Mouse (Mus musculus): ENCODE measurements around the gene Mycbp2.

Gene Mycbp2

GRCm38 (mm10) chr14:103112606-103113363 lies 233.8 kb downstream of the Mycbp2 start:
- in situ Hi-C loops (cut with MboI; ENCODE audit: unreplicated experiment in 2 of 2), result no loop called here

DNA sequence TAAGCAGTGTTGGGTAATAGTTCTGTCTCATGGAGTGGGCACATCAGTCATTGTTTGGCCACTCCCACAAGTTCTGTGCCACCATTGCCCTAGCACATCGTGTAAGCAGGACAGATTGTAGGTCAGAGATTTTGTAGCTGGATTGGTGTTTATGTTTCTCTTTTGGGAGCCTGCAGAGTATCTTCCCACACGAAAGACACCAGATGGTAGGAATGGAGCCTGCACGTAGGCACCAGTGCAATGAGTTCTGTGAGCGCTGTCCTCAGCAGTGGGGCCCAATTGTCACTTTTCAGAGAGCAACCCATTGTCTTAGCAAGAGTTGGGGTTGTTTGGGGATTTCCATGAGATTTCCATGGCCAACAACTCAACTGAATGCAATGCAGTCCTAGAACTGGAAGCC lies 236.6 kb downstream of the Mycbp2 start:
- in situ Hi-C loops (cut with MboI; ENCODE audit: unreplicated experiment in 2 of 2), result no loop called here

- in situ Hi-C loops (cut with MboI; ENCODE audit: unreplicated experiment in 2 of 2), result no loop called here
Observed at GRCm38 (mm10) chr14:103106301-103106700, 240.3 kb downstream of the Mycbp2 start.

- in situ Hi-C loops (cut with MboI; ENCODE audit: unreplicated experiment in 2 of 2), result no loop called here
Observed at GRCm38 (mm10) chr14:103102731-103103335, 243.8 kb downstream of the Mycbp2 start.

- in situ Hi-C loops (cut with MboI; ENCODE audit: unreplicated experiment in 2 of 2), result no loop called here
Observed at GRCm38 (mm10) chr14:103102246-103102645, 244.4 kb downstream of the Mycbp2 start.

GRCm38 (mm10) chr14:103101171-103101570 lies 245.4 kb downstream of the Mycbp2 start:
- in situ Hi-C loops (cut with MboI; ENCODE audit: unreplicated experiment in 2 of 2), result no loop called here

- in situ Hi-C loops (cut with MboI; ENCODE audit: unreplicated experiment in 2 of 2), result no loop called here
Observed at GRCm38 (mm10) chr14:103100296-103100695, 246.3 kb downstream of the Mycbp2 start.

DNA sequence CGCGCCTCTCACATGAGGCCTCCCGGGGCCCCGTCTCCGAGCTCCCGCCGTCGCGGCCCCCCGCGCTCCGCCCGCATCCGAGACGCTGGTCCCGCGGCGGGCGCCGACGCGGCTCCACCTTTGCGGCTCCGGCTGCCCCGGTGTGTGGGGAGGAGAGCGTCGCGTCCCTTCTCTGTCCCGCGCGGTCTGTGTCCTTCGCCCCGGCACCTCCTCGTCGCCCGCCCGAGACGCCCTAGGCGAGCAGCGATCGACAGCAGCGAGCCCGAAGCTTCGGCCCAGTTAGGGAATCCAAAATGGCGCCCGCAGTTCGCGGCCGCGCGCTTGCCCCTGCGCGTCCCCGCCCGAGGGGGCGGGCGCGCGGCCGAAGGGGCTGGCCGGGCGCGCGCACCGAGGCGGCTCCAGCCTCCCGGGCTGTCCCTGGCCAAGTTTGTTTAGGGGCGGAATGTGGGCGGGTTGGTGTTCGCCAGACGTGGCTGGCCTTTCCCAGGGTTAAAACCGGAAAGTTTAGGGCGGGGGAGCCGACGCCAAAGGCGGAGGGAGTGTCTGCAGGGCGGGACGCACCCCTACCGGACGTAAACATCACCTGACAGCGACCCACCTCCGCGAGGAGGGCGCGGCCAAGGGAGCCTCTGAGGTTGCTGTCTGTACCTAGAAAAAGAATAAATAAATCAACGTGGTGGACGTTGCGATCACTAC lies 247.2 kb downstream of the Mycbp2 start, which contains the start of gene Fbxl3:
Gene Fbxl3 (minus strand): TSS at position 329 of the 696 bp plus-strand sequence.
- in situ Hi-C loops (cut with MboI; ENCODE audit: unreplicated experiment in 2 of 2), result no loop called here

DNA sequence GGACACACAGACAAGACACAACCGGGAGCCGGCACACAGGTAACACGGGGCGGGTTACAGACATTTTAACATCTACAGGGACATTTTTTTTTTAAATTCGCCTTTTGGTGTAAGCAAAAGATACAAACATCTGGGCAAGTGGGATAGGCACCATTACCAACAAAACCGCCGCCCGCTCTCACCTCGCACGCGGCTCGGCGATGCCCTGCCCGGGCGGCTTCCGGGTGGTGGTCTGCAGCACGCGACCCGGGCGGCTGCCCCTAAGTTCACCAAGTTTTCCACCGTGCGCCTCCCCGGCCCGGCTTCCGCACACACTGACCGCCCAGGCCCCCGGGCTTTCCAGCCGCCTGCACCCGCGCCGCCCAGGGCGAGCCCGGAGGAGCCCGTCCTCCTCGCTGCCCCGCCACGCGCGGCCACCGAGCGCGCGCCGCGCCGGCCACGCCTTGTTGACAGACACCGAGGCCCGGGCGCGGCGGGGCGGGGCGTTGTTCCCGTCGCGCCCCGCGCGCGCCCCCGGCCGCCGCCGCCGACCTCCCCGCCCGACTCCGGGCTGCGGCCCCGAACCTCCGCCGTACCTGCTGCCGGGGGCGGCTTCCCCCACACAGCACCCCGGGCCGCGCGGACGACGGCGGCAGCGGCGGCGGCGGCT lies 247.9 kb downstream of the Mycbp2 start:
- in situ Hi-C loops (cut with MboI; ENCODE audit: unreplicated experiment in 2 of 2), result no loop called here

GRCm38 (mm10) chr14:103098213-103098586 lies 248.4 kb downstream of the Mycbp2 start:
- in situ Hi-C loops (cut with MboI; ENCODE audit: unreplicated experiment in 2 of 2), result no loop called here

- in situ Hi-C loops (cut with MboI; ENCODE audit: unreplicated experiment in 2 of 2), result no loop called here
Observed at GRCm38 (mm10) chr14:103096621-103097020, 250.0 kb downstream of the Mycbp2 start.

DNA sequence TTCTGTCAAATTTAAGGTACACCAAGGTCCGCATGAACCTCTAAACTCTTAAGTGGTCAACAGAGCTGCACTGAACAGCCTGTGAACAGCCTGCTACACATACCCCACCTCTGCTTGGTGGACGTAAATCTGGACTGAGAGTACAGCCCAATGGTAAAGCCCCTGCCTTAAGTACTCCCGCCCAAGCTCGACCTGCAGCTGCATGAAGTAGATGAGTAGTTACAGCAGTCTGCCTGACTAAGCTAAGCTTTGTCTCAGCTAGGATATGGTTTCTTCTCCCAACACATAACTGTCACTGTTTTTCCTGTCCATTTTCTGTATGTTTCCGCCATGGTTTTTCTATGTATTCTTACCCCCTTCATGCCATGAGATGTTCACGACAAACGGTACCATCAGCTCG lies 250.8 kb downstream of the Mycbp2 start:
- in situ Hi-C loops (cut with MboI; ENCODE audit: unreplicated experiment in 2 of 2), result no loop called here

DNA sequence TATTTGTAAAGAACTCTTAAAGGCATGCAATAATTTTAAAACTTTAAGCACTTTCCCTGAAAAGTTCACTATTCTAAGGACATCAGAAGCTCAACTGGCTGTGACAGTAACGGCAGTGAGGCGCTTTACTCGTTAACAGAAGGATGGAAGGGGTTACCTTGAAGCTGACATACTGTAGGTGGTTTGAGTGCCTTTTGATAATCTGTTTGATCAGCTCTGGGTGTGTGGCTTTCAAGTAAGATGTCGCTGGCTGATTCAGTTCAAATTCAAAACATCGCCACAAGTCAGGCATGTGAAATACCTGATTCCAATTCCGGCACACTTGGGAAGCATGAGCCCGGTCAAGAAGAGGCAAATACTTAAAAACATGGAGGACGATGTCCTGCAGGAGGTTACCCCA lies 251.6 kb downstream of the Mycbp2 start:
- in situ Hi-C loops (cut with MboI; ENCODE audit: unreplicated experiment in 2 of 2), result no loop called here

DNA sequence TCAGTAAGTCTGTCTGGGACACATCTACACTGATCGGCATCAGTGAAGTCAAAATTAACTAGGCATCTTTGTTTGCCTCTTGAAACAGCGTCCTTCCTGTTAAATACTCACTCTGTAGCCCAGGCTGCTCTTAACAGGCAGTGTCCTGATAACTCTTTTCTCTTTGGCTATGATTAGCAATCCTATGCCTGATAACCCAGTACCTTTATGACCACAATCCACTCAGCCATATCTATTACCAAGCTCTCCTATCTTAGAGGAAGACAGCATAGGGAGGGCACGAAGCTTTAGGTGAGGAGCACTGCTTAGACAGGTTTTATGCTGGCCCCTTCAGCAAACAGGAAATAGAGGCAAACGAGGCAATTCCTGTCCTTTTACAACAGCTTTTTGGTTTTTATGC lies 252.9 kb downstream of the Mycbp2 start:
- in situ Hi-C loops (cut with MboI; ENCODE audit: unreplicated experiment in 2 of 2), result no loop called here

DNA sequence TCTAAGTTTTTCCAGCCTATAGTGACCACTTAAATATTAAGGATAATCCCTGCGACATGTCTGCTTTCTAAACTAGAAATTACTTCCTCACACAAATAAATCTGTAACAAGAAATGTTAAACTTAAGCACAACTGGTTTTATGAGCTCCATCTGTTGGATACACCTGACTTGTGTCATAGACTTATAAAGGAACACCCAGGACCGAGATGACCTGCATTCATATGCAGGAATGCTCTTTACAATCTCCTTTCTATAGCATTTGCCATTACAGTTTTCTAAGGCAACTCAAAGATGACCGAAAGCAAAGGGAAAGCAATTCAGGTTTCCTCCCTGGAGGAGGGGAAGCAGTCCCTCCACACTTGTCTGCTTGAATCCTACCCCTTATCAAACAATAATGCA lies 253.4 kb downstream of the Mycbp2 start:
- in situ Hi-C loops (cut with MboI; ENCODE audit: unreplicated experiment in 2 of 2), result no loop called here

- in situ Hi-C loops (cut with MboI; ENCODE audit: unreplicated experiment in 2 of 2), result no loop called here
Observed at GRCm38 (mm10) chr14:103088624-103089023, 258.0 kb downstream of the Mycbp2 start.

DNA sequence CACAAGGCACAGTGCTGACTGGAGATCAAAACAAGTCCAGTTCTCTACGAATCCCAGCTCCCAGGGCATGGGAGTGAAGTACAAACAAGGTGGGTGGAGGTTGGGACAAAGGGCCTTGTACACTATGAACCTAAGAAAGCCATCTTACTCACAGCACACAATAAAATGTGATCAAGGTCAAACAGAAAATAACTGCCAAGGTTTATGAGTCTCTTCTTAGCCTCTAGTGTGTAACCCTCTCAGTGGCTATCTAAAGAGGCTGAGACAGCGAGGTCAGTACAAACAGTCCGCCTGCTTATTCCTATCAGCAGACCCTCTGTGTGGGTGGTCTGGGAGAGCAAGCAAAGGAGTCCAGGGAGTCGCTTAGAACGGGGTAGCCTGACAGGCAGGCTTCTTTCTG lies 258.8 kb downstream of the Mycbp2 start:
- in situ Hi-C loops (cut with MboI; ENCODE audit: unreplicated experiment in 2 of 2), result no loop called here

- in situ Hi-C loops (cut with MboI; ENCODE audit: unreplicated experiment in 2 of 2), result no loop called here
Observed at GRCm38 (mm10) chr14:103086671-103087324, 259.8 kb downstream of the Mycbp2 start.

DNA sequence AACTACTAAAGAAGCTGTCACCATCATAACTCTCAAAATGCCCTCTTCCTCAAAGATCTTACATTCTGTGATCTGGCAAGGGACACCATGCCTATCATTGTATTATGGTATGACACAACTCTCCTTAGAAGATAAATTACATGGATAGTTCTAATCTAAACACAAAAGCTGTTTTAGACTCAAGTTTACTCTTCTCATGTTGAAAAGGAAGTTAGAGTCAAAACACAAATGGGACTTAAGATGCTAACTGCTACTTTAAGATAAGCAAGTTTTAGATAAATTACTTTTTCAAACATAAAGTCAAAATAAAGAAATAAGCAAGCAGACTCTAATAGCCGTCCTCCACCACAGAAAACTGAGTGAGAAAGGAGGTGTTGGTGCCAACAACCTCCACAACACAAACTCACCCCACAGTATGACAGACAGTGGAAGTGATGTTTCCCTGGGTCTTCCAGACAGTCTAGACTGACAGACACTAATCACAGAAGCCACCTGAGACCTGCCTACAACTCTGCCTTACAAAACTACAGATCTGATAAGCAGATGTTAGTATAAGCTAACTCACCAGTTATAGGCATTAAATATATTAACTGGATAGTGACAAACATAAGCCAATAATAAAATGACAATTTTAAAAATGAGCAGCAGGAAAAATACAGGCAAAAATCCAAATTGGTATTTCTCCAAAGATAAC lies 260.6 kb downstream of the Mycbp2 start:
- in situ Hi-C loops (cut with MboI; ENCODE audit: unreplicated experiment in 2 of 2), result no loop called here
